Mouse (Mus musculus) ES-Bruce4 (cell line): ENCODE results near the gene Cct8l1.

ENCODE experiments used
- CTCF ChIP-seq: IDR thresholded peaks from one replicate; pipeline ENCODE4 v1.8.1; 2011; ENCODE audit warnings: low read depth, low read length
- POLR2A ChIP-seq: IDR thresholded peaks from one replicate; pipeline ENCODE4 v1.8.1; 2011; ENCODE audit warnings: low read length; ENCODE audit not compliant: insufficient read depth

GRCm38 (mm10) chr5:25540921-25541320 lies 25.1 kb downstream of the Cct8l1 start:
- TF ChIP-seq CTCF (no peak), POLR2A (no peak)
